Mouse (Mus musculus): Measurements from ENCODE around the gene Wasf3. TPM values are rescaled to one million over a fixed set of nuclear protein-coding genes. Genes with fewer than 3 reads are reported as not detected.

The Wasf3 gene
- 6.4 and 6.6 TPM in 2 replicates for polyA plus RNA-seq (2014; fragmentation: Nextera tagmentation; extraction: Ambion mirVana)

- Histone ChIP-seq H3K4me2 (ENCODE audit: low read depth) (peak within 1 kb of the TSS; percentile 46), H3K27ac (ENCODE audit: low read depth, low read length) (peak within 1 kb of the TSS; percentile 79), H3K9me3 (ENCODE audit: control insufficient read depth, low read length) (no peaks in the 10 kb centered on the region), H3K9ac (ENCODE audit: low read length) (peak within 1 kb of the TSS; percentile 70), H3K27me3 (ENCODE audit: control insufficient read depth, insufficient read depth, low read length) (no peaks in the 10 kb centered on the region), H3K4me1 (ENCODE audit: control insufficient read depth, insufficient read depth, low read length) (peaks cover 2% of the 10 kb centered on the region; the same call in 1 of the 2 replicates), H3K4me3 (ENCODE audit: low read depth, low read length) (peak within 1 kb of the TSS; percentile 69), H3K36me3 (ENCODE audit: control insufficient read depth, insufficient read depth, low read length) (no peaks in the 10 kb centered on the region)
- ATAC-seq (ENCODE audit: insufficient read depth, low FRiP score, low TSS enrichment) (peak; percentile 94), DNase-seq (ENCODE audit: low spot score) (peak; percentile 94)
- 1% methylated on average over 57 of the region's 66 CpGs for WGBS
Observed at GRCm38 (mm10) chr5:146384935-146385591, at the start of gene Wasf3. Gene Wasf3, plus strand, starts transcription at chr5:146384985.

GRCm38 (mm10) chr5:146338064-146338463 lies 46.7 kb upstream of the Wasf3 start:
- Histone ChIP-seq H3K36me3 (ENCODE audit: control insufficient read depth, insufficient read depth, low read length) (no peaks in the 10 kb centered on the region), H3K9ac (ENCODE audit: low read length) (no peak overlapping the region), H3K27me3 (ENCODE audit: control insufficient read depth, insufficient read depth, low read length) (no peaks in the 10 kb centered on the region), H3K27ac (ENCODE audit: low read depth, low read length) (no peak overlapping the region), H3K4me1 (ENCODE audit: control insufficient read depth, insufficient read depth, low read length) (no peaks in the 10 kb centered on the region), H3K4me3 (ENCODE audit: low read depth, low read length) (no peak overlapping the region), H3K4me2 (ENCODE audit: low read depth) (no peak overlapping the region), H3K9me3 (ENCODE audit: control insufficient read depth, low read length) (no peaks in the 10 kb centered on the region)
- DNase-seq (ENCODE audit: low spot score) (no peak), ATAC-seq (ENCODE audit: insufficient read depth, low FRiP score, low TSS enrichment) (no peak)
- 58% methylated on average over 9 of the region's 9 CpGs for WGBS

- ATAC-seq (ENCODE audit: insufficient read depth, low FRiP score, low TSS enrichment) (no peak), DNase-seq (ENCODE audit: low spot score) (no peak)
- Histone ChIP-seq H3K36me3 (ENCODE audit: control insufficient read depth, insufficient read depth, low read length) (no peaks in the 10 kb centered on the region), H3K27me3 (ENCODE audit: control insufficient read depth, insufficient read depth, low read length) (no peaks in the 10 kb centered on the region), H3K4me1 (ENCODE audit: control insufficient read depth, insufficient read depth, low read length) (no peaks in the 10 kb centered on the region), H3K27ac (ENCODE audit: low read depth, low read length) (no peak overlapping the region), H3K9ac (ENCODE audit: low read length) (no peak overlapping the region), H3K9me3 (ENCODE audit: control insufficient read depth, low read length) (no peaks in the 10 kb centered on the region), H3K4me3 (ENCODE audit: low read depth, low read length) (no peak overlapping the region), H3K4me2 (ENCODE audit: low read depth) (no peak overlapping the region)
- 87% methylated on average over 4 of the region's 4 CpGs for WGBS
Observed at GRCm38 (mm10) chr5:146340037-146340436, 44.7 kb upstream of the Wasf3 start.

- no peaks in the 10 kb centered on the region for H3K9me3 ChIP-seq (ENCODE audit: control insufficient read depth, low read length)
- H3K4me2 ChIP-seq (ENCODE audit: low read depth): no peak overlapping the region
- H3K4me1 ChIP-seq (ENCODE audit: control insufficient read depth, insufficient read depth, low read length): no peaks in the 10 kb centered on the region
- H3K27ac ChIP-seq (ENCODE audit: low read depth, low read length): no peak overlapping the region
- DNase-seq (ENCODE audit: low spot score) (no peak), ATAC-seq (ENCODE audit: insufficient read depth, low FRiP score, low TSS enrichment) (no peak)
- 93% methylated on average over 12 of the region's 12 CpGs for WGBS
- H3K4me3 ChIP-seq (ENCODE audit: low read depth, low read length): no peak overlapping the region
- H3K36me3 ChIP-seq (ENCODE audit: control insufficient read depth, insufficient read depth, low read length): no peaks in the 10 kb centered on the region
- no peak overlapping the region for H3K9ac ChIP-seq (ENCODE audit: low read length)
- no peaks in the 10 kb centered on the region for H3K27me3 ChIP-seq (ENCODE audit: control insufficient read depth, insufficient read depth, low read length)
Observed at GRCm38 (mm10) chr5:146344911-146345686, 39.7 kb upstream of the Wasf3 start.

DNA sequence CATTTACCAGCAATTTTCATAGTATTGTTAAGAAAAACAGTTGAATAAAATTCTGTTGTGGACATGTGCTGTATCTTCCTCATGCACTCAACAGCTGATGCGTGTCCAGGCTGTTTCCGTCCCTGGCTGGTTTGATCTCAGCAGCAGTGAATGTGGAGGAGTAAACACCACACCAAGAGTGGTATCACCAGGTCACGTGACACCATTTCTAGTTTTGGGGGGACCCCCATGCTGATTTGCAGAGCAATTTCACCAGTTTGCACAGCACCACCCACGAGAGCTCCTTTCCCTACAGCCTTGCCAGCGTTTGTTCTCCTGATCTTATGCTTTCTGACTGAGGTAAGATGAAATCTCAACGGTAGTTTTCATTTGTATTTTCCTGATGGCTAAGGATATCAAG lies 37.7 kb upstream of the Wasf3 start:
- H3K36me3 ChIP-seq (ENCODE audit: control insufficient read depth, insufficient read depth, low read length): no peaks in the 10 kb centered on the region
- no peaks in the 10 kb centered on the region for H3K4me1 ChIP-seq (ENCODE audit: control insufficient read depth, insufficient read depth, low read length)
- H3K27ac ChIP-seq (ENCODE audit: low read depth, low read length): no peak overlapping the region
- H3K4me2 ChIP-seq (ENCODE audit: low read depth): no peak overlapping the region
- no peak overlapping the region for H3K9ac ChIP-seq (ENCODE audit: low read length)
- H3K4me3 ChIP-seq (ENCODE audit: low read depth, low read length): no peak overlapping the region
- 87% methylated on average over 6 of the region's 6 CpGs for WGBS
- H3K27me3 ChIP-seq (ENCODE audit: control insufficient read depth, insufficient read depth, low read length): no peaks in the 10 kb centered on the region
- ATAC-seq (ENCODE audit: insufficient read depth, low FRiP score, low TSS enrichment) (no peak), DNase-seq (ENCODE audit: low spot score) (no peak)
- H3K9me3 ChIP-seq (ENCODE audit: control insufficient read depth, low read length): no peaks in the 10 kb centered on the region

DNA sequence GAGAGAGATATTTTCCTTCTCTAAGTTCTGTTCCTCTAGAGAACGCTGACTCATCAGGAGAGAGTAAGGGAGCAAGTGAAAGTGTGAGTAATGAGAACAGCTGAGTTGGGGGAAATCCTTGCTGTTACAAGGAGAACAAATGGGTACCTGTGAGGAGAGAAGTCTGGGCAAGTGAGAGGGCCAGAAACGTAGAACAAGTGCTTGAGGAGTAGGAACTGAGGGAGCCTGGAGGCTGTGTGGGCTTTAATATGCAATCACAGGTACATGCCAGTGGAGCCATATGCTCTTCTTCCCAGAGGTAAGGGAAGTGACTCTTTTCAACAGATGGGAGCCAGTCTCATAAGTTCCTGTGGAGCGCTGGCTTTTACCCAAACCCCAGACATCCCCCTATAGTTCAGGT lies 35.6 kb upstream of the Wasf3 start:
- Histone ChIP-seq H3K4me3 (ENCODE audit: low read depth, low read length) (no peak overlapping the region), H3K4me1 (ENCODE audit: control insufficient read depth, insufficient read depth, low read length) (no peaks in the 10 kb centered on the region), H3K9ac (ENCODE audit: low read length) (no peak overlapping the region), H3K9me3 (ENCODE audit: control insufficient read depth, low read length) (no peaks in the 10 kb centered on the region), H3K27ac (ENCODE audit: low read depth, low read length) (no peak overlapping the region), H3K4me2 (ENCODE audit: low read depth) (no peak overlapping the region), H3K27me3 (ENCODE audit: control insufficient read depth, insufficient read depth, low read length) (no peaks in the 10 kb centered on the region), H3K36me3 (ENCODE audit: control insufficient read depth, insufficient read depth, low read length) (no peaks in the 10 kb centered on the region)
- no peak for DNase-seq (ENCODE audit: low spot score)
- no peak for ATAC-seq (ENCODE audit: insufficient read depth, low FRiP score, low TSS enrichment)
- 78% methylated on average over 3 of the region's 3 CpGs for WGBS

- no peak overlapping the region for H3K4me3 ChIP-seq (ENCODE audit: low read depth, low read length)
- H3K4me2 ChIP-seq (ENCODE audit: low read depth): no peak overlapping the region
- no peak overlapping the region for H3K9ac ChIP-seq (ENCODE audit: low read length)
- H3K4me1 ChIP-seq (ENCODE audit: control insufficient read depth, insufficient read depth, low read length): no peaks in the 10 kb centered on the region
- no peak for DNase-seq (ENCODE audit: low spot score)
- no peaks in the 10 kb centered on the region for H3K36me3 ChIP-seq (ENCODE audit: control insufficient read depth, insufficient read depth, low read length)
- WGBS: 74% methylated on average over 11 of the region's 11 CpGs
- H3K9me3 ChIP-seq (ENCODE audit: control insufficient read depth, low read length): no peaks in the 10 kb centered on the region
- H3K27ac ChIP-seq (ENCODE audit: low read depth, low read length): no peak overlapping the region
- no peak for ATAC-seq (ENCODE audit: insufficient read depth, low FRiP score, low TSS enrichment)
- H3K27me3 ChIP-seq (ENCODE audit: control insufficient read depth, insufficient read depth, low read length): no peaks in the 10 kb centered on the region
Observed at GRCm38 (mm10) chr5:146350784-146351183, 34.0 kb upstream of the Wasf3 start.

DNA sequence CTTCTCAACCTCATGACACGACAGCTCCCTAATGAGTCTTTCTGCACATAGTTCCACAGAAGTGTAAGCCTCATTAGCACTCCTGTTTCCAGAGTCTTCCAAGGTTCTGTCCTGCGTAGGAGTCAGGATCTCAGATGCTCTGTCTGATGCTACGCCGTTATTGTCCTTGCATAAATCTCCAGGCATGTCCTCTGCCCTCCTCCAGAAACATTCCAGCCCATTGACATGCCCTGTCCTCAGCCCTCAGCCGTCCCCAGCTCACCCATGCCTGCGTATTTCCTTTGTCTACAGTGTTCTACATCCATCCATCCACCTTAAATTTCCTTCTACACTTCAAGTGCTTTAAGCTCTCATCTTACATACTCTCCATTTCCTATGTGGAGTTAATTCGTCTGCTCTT lies 32.8 kb upstream of the Wasf3 start:
- H3K4me2 ChIP-seq (ENCODE audit: low read depth): no peak overlapping the region
- H3K27ac ChIP-seq (ENCODE audit: low read depth, low read length): no peak overlapping the region
- H3K4me1 ChIP-seq (ENCODE audit: control insufficient read depth, insufficient read depth, low read length): no peaks in the 10 kb centered on the region
- H3K36me3 ChIP-seq (ENCODE audit: control insufficient read depth, insufficient read depth, low read length): no peaks in the 10 kb centered on the region
- 87% methylated on average over 7 of the region's 7 CpGs for WGBS
- no peak overlapping the region for H3K4me3 ChIP-seq (ENCODE audit: low read depth, low read length)
- no peaks in the 10 kb centered on the region for H3K9me3 ChIP-seq (ENCODE audit: control insufficient read depth, low read length)
- no peaks in the 10 kb centered on the region for H3K27me3 ChIP-seq (ENCODE audit: control insufficient read depth, insufficient read depth, low read length)
- H3K9ac ChIP-seq (ENCODE audit: low read length): no peak overlapping the region
- ATAC-seq (ENCODE audit: insufficient read depth, low FRiP score, low TSS enrichment) (no peak), DNase-seq (ENCODE audit: low spot score) (no peak)

DNA sequence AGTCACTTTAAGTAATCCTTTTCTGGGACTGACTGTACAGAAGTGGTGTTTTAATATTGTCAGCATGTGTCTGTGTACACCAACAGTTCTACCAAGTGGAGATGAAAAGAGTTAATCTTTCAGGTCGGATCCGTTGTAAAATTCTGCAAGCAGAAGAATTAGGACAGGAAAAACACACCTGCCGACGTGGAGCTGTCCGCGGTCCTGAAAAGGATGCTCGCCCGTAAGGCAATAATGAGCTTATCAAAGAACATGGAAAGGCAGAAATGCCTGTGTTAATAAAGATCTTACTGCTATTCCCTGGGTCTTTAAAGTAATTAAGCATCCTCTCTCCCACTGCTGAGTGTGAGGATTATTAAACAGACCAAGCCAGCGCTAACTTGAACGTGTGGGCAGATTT lies 24.4 kb upstream of the Wasf3 start:
- no peak overlapping the region for H3K27ac ChIP-seq (ENCODE audit: low read depth, low read length)
- H3K4me3 ChIP-seq (ENCODE audit: low read depth, low read length): no peak overlapping the region
- no peaks in the 10 kb centered on the region for H3K36me3 ChIP-seq (ENCODE audit: control insufficient read depth, insufficient read depth, low read length)
- no peaks in the 10 kb centered on the region for H3K4me1 ChIP-seq (ENCODE audit: control insufficient read depth, insufficient read depth, low read length)
- no peak overlapping the region for H3K4me2 ChIP-seq (ENCODE audit: low read depth)
- DNase-seq (ENCODE audit: low spot score): peak; percentile 45
- no peak overlapping the region for H3K9ac ChIP-seq (ENCODE audit: low read length)
- H3K9me3 ChIP-seq (ENCODE audit: control insufficient read depth, low read length): no peaks in the 10 kb centered on the region
- no peak for ATAC-seq (ENCODE audit: insufficient read depth, low FRiP score, low TSS enrichment)
- no peaks in the 10 kb centered on the region for H3K27me3 ChIP-seq (ENCODE audit: control insufficient read depth, insufficient read depth, low read length)
- 43% methylated on average over 10 of the region's 10 CpGs for WGBS

All from neural tube, embryonic 11.5 days (tissue).